Mouse (Mus musculus): ENCODE data around the gene St8sia2. TPM values are rescaled to one million over a fixed set of nuclear protein-coding genes. Genes with fewer than 3 reads are reported as not detected.

Gene St8sia2
- total RNA-seq (2023), result under 1 TPM in 1 of 2 experiments, not detected in 1; 0.11 TPM

GRCm38 (mm10) chr7:74013601-74014175 lies at the start of gene St8sia2:
Gene St8sia2 (minus strand): TSS chr7:74013690.

All from neutrophil, adult 59 days (primary cell).